Mouse (Mus musculus): ENCODE measurements at regions not wholly inside any gene's neighbourhood (a gene's known extent, or its start where the extent isn't known, plus 50 kb on each side); places are given as distances from the start of the nearest gene placed in this dataset.

GRCm38 (mm10) chr10:29635828-29636227 lies 100.2 kb upstream of the Rspo3 start:
- Histone ChIP-seq H3K9ac (replicated peaks) (no peak overlapping the region), H3K4me1 (replicated peaks) (no peaks in the 10 kb centered on the region; the same call in 1 of the 2 replicates), H3K9me3 (no peaks in the 10 kb centered on the region), H3K4me3 (replicated peaks) (no peak overlapping the region), H3K27ac (no peak overlapping the region), H3K27me3 (no peaks in the 10 kb centered on the region), H3K36me3 (no peaks in the 10 kb centered on the region), H3K4me2 (no peak overlapping the region)
- ATAC-seq (ENCODE audit: insufficient number of reproducible peaks, insufficient read depth, low FRiP score, low TSS enrichment, low read depth): no peak
- WGBS: 14% methylated on average over 5 of the region's 5 CpGs

- Histone ChIP-seq H3K4me3 (replicated peaks) (no peak overlapping the region), H3K9me3 (no peaks in the 10 kb centered on the region), H3K36me3 (no peaks in the 10 kb centered on the region), H3K9ac (replicated peaks) (no peak overlapping the region), H3K27me3 (no peaks in the 10 kb centered on the region), H3K27ac (no peak overlapping the region), H3K4me2 (no peak overlapping the region), H3K4me1 (replicated peaks) (no peaks in the 10 kb centered on the region)
- WGBS: 20% methylated on average over 4 of the region's 4 CpGs
- ATAC-seq (ENCODE audit: insufficient number of reproducible peaks, insufficient read depth, low FRiP score, low TSS enrichment, low read depth): no peak
Measured at GRCm38 (mm10) chr10:29595455-29595854, 59.8 kb upstream of the Rspo3 start.

GRCm38 (mm10) chr10:29594969-29595368 lies 59.3 kb upstream of the Rspo3 start:
- 63% methylated on average over 1 of the region's 1 CpGs for WGBS

GRCm38 (mm10) chr10:29592906-29593305 lies 57.2 kb upstream of the Rspo3 start:
- no peak overlapping the region for H3K4me2 ChIP-seq
- no peaks in the 10 kb centered on the region for H3K9me3 ChIP-seq
- no peaks in the 10 kb centered on the region for H3K4me1 ChIP-seq (replicated peaks)
- H3K27me3 ChIP-seq: no peaks in the 10 kb centered on the region
- H3K4me3 ChIP-seq (replicated peaks): no peak overlapping the region
- H3K36me3 ChIP-seq: no peaks in the 10 kb centered on the region
- no peak overlapping the region for H3K27ac ChIP-seq
- ATAC-seq (ENCODE audit: insufficient number of reproducible peaks, insufficient read depth, low FRiP score, low TSS enrichment, low read depth): no peak
- WGBS: 42% methylated on average over 3 of the region's 3 CpGs
- H3K9ac ChIP-seq (replicated peaks): no peak overlapping the region

More at GRCm38 (mm10) chr10:29594969-29595368, 59.3 kb upstream of the Rspo3 start:
- Histone ChIP-seq H3K9me3 (no peaks in the 10 kb centered on the region), H3K4me1 (replicated peaks) (no peaks in the 10 kb centered on the region), H3K36me3 (no peaks in the 10 kb centered on the region), H3K4me3 (replicated peaks) (no peak overlapping the region), H3K4me2 (no peak overlapping the region), H3K27ac (no peak overlapping the region), H3K27me3 (no peaks in the 10 kb centered on the region), H3K9ac (replicated peaks) (no peak overlapping the region)
- no peak for ATAC-seq (ENCODE audit: insufficient number of reproducible peaks, insufficient read depth, low FRiP score, low TSS enrichment, low read depth)

GRCm38 (mm10) chr10:29590187-29590586 lies 54.5 kb upstream of the Rspo3 start:
- no peak overlapping the region for H3K4me3 ChIP-seq (replicated peaks)
- ATAC-seq (ENCODE audit: insufficient number of reproducible peaks, insufficient read depth, low FRiP score, low TSS enrichment, low read depth): no peak

GRCm38 (mm10) chr10:29589739-29590138 lies 54.1 kb upstream of the Rspo3 start:
- H3K27ac ChIP-seq: no peak overlapping the region
- H3K4me2 ChIP-seq: no peak overlapping the region
- H3K27me3 ChIP-seq: no peaks in the 10 kb centered on the region
- no peaks in the 10 kb centered on the region for H3K9me3 ChIP-seq
- ATAC-seq (ENCODE audit: insufficient number of reproducible peaks, insufficient read depth, low FRiP score, low TSS enrichment, low read depth): no peak
- no peaks in the 10 kb centered on the region for H3K4me1 ChIP-seq (replicated peaks)
- no peak overlapping the region for H3K9ac ChIP-seq (replicated peaks)
- H3K36me3 ChIP-seq: no peaks in the 10 kb centered on the region
- no peak overlapping the region for H3K4me3 ChIP-seq (replicated peaks)

More at GRCm38 (mm10) chr10:29590187-29590586, 54.5 kb upstream of the Rspo3 start:
- Histone ChIP-seq H3K9me3 (no peaks in the 10 kb centered on the region), H3K27ac (no peak overlapping the region), H3K27me3 (no peaks in the 10 kb centered on the region), H3K4me2 (no peak overlapping the region), H3K9ac (replicated peaks) (no peak overlapping the region), H3K36me3 (no peaks in the 10 kb centered on the region), H3K4me1 (replicated peaks) (no peaks in the 10 kb centered on the region)
